Mouse (Mus musculus): ENCODE results near the gene Jdp2. TPM values are rescaled to one million over a fixed set of nuclear protein-coding genes. Genes with fewer than 3 reads are reported as not detected.

Gene Jdp2
- polyA plus RNA-seq, 1 experiment from 2014 or later = 0.89 TPM

DNA sequence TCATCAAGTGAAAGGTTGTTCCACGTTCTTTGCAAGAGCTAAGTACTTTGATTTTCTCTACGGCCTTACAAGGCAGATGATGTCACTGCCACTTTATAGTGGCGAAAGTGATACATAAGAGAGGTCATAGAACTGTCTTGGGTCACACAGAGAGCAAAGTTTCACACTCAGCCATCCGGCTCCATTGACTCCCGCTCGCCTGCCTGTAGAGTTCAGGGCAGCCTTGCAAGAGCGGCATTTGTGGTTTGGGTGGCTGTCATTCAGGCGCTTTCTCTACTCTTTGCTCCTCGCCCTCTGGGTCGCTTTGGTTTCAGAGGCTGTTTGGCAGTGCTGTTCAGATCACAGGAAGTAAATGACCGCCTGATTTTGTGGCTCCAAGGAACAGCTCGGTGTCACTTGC lies 4.0 kb downstream of the Jdp2 start:
- ATAC-seq (ENCODE audit: insufficient read depth, low FRiP score, low read depth) = no peak
- H3K9ac ChIP-seq = no peak overlapping the region
- no peak overlapping the region for H3K4me2 ChIP-seq
- H3K9me3 ChIP-seq = no peaks in the 10 kb centered on the region
- no peak overlapping the region for H3K27ac ChIP-seq
- H3K4me3 ChIP-seq (replicated peaks) = no peak overlapping the region
- no peaks in the 10 kb centered on the region for H3K27me3 ChIP-seq (replicated peaks)
- WGBS = 74% methylated on average over 12 of the region's 12 CpGs
- peaks cover 38% of the 10 kb centered on the region for H3K4me1 ChIP-seq
- H3K36me3 ChIP-seq = no peaks in the 10 kb centered on the region

DNA sequence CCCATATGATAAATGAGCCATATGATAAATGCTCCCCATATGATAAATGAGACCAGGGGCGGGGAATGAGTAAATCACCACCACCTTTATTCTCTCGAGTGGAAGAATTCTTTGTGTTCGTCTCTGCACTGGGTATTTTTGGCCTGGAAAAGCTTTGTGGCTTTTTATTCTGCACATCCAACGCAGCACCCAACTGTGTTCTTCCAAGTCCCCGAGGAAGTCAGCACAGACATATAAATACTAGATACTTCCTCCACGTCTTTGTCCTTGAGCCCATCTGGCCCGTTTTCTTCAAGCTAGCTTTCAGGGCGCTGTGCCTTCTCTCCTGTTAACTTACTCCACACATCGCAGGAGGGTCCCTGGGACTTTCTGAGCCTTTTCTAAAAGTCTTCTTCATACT lies 4.9 kb downstream of the Jdp2 start:
- H3K4me3 ChIP-seq (replicated peaks) = no peak overlapping the region
- no peaks in the 10 kb centered on the region for H3K9me3 ChIP-seq
- no peaks in the 10 kb centered on the region for H3K36me3 ChIP-seq
- ATAC-seq (ENCODE audit: insufficient read depth, low FRiP score, low read depth) = no peak
- H3K27ac ChIP-seq = no peak overlapping the region
- 58% methylated on average over 9 of the region's 9 CpGs for WGBS
- H3K4me2 ChIP-seq = no peak overlapping the region
- H3K9ac ChIP-seq = no peak overlapping the region
- H3K27me3 ChIP-seq (replicated peaks) = no peaks in the 10 kb centered on the region
- peaks cover 31% of the 10 kb centered on the region for H3K4me1 ChIP-seq

DNA sequence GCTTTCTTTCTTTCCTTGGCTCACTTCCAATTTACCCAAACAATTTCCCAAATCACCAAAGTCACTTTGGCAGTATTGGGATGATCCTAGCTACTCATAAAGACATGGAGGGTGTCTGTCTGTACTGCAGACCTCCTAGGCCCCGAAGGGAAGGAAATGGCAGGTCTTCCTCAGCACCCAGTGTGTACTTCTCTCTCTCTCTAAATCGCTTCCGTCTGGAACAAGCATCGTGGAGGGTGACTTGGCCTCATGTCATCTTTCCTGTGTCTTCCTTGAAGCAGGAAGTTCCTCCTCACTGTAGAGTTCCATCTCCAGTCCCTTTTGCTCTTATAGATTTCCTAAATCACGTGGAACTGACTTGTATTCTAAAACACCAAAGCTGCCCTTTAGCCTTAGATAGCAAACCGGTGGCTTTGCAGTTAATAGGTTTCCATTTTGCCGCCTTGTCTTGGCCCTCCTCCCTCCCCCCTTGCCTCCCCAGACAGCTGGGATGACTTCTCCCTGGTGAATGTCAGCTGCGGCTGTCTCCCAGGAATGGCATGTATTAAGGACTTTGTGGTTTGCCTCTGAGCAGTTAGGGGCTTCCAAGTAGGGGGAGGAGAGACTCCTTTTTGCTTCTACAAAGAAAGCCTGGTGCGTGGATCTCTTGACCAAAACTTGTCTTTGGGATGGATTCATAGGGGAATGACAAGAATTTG lies 5.6 kb downstream of the Jdp2 start:
- WGBS = 34% methylated on average over 9 of the region's 9 CpGs
- peak; percentile 48; the same call in 1 of the 2 replicates for ATAC-seq (ENCODE audit: insufficient read depth, low FRiP score, low read depth)
- H3K36me3 ChIP-seq = no peaks in the 10 kb centered on the region
- H3K4me1 ChIP-seq = peaks cover 31% of the 10 kb centered on the region
- H3K4me2 ChIP-seq = no peak overlapping the region
- H3K9me3 ChIP-seq = no peaks in the 10 kb centered on the region
- no peak overlapping the region for H3K9ac ChIP-seq
- H3K4me3 ChIP-seq (replicated peaks) = no peak overlapping the region
- H3K27ac ChIP-seq = peak overlapping the region; percentile 55
- H3K27me3 ChIP-seq (replicated peaks) = no peaks in the 10 kb centered on the region

DNA sequence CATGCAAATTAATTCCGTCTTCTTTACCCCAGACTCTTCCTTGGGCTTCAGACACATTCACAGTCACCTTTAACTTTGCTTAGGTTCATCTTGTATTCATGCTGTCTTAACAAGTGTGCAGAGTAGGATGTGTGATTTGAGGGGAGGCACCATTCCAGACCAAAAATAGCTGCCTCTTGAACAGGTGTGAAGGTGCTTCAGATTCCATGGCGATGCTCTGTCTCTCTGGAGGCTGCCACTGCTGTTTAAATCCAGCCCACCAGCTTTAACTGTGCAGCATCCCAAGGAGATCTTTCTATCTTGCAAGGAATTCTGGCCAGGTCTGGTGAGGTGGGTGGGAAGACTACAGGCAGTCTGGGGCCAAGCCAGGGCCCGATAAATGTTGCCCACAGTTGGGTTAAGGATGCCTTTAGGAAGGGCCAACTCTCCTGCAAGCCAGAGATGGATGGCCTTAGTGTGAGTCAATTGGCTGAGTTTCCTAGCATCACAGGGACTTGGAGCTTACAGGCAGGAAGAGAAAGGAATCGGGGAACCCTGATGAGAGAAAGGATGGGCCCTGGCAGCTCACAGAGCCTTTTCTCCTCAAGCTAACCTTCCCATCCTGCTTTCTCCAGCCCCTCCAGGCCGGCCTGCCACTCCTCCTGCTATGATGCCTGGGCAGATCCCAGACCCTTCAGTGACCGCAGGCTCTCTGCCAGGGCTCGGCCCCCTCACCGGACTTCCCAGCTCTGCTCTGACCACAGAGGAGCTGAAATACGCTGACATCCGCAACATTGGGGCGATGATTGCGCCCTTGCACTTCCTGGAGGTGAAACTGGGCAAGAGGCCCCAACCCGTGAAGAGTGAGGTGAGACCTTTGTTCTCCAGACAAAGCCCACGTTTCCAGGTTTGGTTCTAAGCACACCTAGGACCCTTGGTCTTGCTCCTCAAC lies 9.0 kb downstream of the Jdp2 start:
- H3K27me3 ChIP-seq (replicated peaks) = no peaks in the 10 kb centered on the region
- no peak for ATAC-seq (ENCODE audit: insufficient read depth, low FRiP score, low read depth)
- no peak overlapping the region for H3K4me2 ChIP-seq
- H3K36me3 ChIP-seq = peaks cover 6% of the 10 kb centered on the region; the same call in 1 of the 2 replicates
- no peak overlapping the region for H3K4me3 ChIP-seq (replicated peaks)
- no peak overlapping the region for H3K9ac ChIP-seq
- no peaks in the 10 kb centered on the region for H3K9me3 ChIP-seq
- H3K27ac ChIP-seq = no peak overlapping the region
- peaks cover 11% of the 10 kb centered on the region; the same call in 1 of the 2 replicates for H3K4me1 ChIP-seq
- 77% methylated on average over 14 of the region's 14 CpGs for WGBS

DNA sequence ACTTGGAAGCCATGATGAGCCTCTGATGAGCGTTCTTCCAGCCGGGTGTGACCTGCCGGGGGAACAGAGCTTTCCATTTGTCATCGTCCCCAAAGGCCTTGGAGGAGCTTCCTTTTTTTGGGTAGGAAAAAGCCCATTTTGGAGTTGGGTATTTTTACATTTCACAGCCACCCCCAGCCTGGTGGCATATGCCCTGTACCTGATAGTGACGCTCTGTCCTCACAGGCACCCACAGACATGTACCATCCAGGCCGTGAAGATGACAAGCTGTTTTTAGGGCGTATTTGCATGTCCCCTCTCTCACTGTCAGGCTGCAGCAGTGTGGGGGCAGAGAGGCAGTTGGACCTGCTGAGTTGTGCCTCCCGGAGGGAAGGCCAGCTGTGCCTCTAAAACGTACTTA lies 11.3 kb downstream of the Jdp2 start:
- Histone ChIP-seq H3K4me3 (replicated peaks) (no peak overlapping the region), H3K9ac (no peak overlapping the region), H3K27me3 (replicated peaks) (no peaks in the 10 kb centered on the region), H3K36me3 (peaks cover 6% of the 10 kb centered on the region; the same call in 1 of the 2 replicates), H3K9me3 (no peaks in the 10 kb centered on the region), H3K4me1 (0 out of 2 replicates have a peak, but pooled peaks cover 6% of the 10 kb centered on the region), H3K4me2 (no peak overlapping the region), H3K27ac (no peak overlapping the region)
- ATAC-seq (ENCODE audit: insufficient read depth, low FRiP score, low read depth) = no peak
- 82% methylated on average over 9 of the region's 9 CpGs for WGBS

DNA sequence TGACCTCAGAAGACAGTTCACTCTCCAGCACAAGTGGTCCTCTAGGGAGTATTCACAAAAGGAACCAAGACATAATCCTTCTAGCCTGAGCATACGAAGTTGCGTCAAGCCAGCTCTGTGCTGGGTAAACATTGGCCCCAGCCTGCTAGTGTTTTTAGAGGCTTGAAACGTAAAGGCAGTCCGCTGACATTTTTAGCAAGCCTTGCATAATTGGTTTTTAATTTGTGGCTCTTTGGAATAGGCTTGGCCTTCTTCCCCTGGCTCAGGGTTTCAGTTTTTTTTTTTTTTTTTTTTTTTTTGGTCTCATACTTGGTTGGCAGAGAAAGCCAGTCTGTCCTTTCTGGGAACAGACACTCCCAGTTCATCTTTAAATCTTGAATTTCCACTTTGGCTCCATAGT lies 15.3 kb downstream of the Jdp2 start:
- Histone ChIP-seq H3K4me2 (no peak overlapping the region), H3K9me3 (no peaks in the 10 kb centered on the region), H3K4me3 (replicated peaks) (no peak overlapping the region), H3K27ac (no peak overlapping the region), H3K4me1 (0 out of 2 replicates have a peak, but pooled peaks cover 6% of the 10 kb centered on the region), H3K36me3 (peaks cover 6% of the 10 kb centered on the region; the same call in 1 of the 2 replicates), H3K9ac (no peak overlapping the region), H3K27me3 (replicated peaks) (no peaks in the 10 kb centered on the region)
- ATAC-seq (ENCODE audit: insufficient read depth, low FRiP score, low read depth) = no peak
- 51% methylated on average over 4 of the region's 4 CpGs for WGBS

DNA sequence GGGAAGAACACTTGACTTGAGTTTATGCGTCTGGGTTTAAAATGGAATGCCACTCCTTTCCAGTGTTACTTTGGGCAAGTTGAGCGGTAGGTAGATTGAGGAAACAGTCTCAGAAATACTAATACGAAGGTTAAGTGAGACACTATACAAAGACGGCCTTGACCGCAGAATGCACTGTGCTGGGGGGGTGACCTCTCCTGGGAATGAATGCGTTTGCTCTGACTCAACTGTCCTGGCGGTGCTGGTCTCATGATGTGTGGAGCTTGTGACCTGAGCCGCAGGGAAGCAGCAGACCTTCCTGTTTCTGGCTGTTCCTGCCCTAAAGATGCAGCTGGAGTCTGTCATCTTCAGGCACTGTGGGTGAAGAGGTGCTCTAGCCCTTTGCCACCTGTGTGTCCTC lies 16.7 kb downstream of the Jdp2 start:
- Histone ChIP-seq H3K36me3 (peaks cover 2% of the 10 kb centered on the region; the same call in 1 of the 2 replicates), H3K9ac (no peak overlapping the region), H3K4me2 (no peak overlapping the region), H3K4me1 (0 out of 2 replicates have a peak, but pooled peaks cover 6% of the 10 kb centered on the region), H3K4me3 (replicated peaks) (no peak overlapping the region), H3K27me3 (replicated peaks) (no peaks in the 10 kb centered on the region), H3K27ac (no peak overlapping the region), H3K9me3 (no peaks in the 10 kb centered on the region)
- 71% methylated on average over 8 of the region's 8 CpGs for WGBS
- ATAC-seq (ENCODE audit: insufficient read depth, low FRiP score, low read depth) = no peak

DNA sequence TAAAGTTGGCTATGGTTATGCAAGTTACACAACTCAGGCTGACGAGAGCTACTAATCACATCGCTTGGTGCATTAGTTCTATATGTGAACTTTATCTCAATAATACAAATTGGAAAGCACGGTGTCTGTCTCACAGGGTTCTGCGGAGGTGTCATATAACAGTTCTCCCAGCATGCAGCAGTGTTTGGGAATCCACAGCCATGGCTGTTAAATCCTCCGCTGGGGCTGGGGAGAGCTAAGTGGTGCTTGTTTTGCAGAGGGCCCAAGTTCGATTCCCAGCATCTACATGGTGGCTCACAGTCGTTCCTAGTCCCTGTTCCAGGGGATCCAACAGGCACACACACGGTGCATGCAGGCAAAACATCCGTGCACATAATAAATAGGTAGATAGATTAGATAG lies 19.1 kb downstream of the Jdp2 start:
- Histone ChIP-seq H3K36me3 (no peaks in the 10 kb centered on the region), H3K4me3 (replicated peaks) (no peak overlapping the region), H3K9ac (no peak overlapping the region), H3K27ac (no peak overlapping the region), H3K4me1 (0 out of 2 replicates have a peak, but pooled peaks cover 7% of the 10 kb centered on the region), H3K9me3 (no peaks in the 10 kb centered on the region), H3K27me3 (replicated peaks) (no peaks in the 10 kb centered on the region), H3K4me2 (no peak overlapping the region)
- 77% methylated on average over 9 of the region's 9 CpGs for WGBS
- no peak for ATAC-seq (ENCODE audit: insufficient read depth, low FRiP score, low read depth)

DNA sequence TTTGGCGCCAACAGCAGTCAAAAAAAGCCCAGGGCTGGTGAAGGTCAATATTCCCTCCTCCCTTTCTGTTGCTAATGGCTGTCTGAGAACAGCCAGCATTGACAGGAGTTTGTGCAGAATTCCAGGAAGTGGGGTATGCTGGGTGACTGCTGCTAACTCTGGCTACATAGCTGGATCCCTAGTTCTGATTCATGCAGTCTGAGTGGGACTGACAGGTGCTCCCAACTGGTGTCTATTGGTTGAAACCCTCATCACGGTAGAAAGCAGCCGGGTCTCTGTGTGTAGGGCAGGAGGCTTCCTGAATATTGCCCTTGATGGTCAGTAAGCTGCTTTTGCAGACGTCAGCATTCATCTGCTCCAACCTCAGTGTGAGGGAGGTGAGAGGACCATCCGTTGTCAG lies 19.6 kb downstream of the Jdp2 start:
- ATAC-seq (ENCODE audit: insufficient read depth, low FRiP score, low read depth) = no peak
- Histone ChIP-seq H3K4me1 (peaks cover 10% of the 10 kb centered on the region; the same call in 1 of the 2 replicates), H3K9me3 (no peaks in the 10 kb centered on the region), H3K27ac (no peak overlapping the region), H3K9ac (no peak overlapping the region), H3K36me3 (no peaks in the 10 kb centered on the region; the same call in 1 of the 2 replicates), H3K4me3 (replicated peaks) (no peak overlapping the region), H3K4me2 (no peak overlapping the region), H3K27me3 (replicated peaks) (no peaks in the 10 kb centered on the region)
- whole genome bisulfite sequencing = 69% methylated on average over 5 of the region's 5 CpGs

DNA sequence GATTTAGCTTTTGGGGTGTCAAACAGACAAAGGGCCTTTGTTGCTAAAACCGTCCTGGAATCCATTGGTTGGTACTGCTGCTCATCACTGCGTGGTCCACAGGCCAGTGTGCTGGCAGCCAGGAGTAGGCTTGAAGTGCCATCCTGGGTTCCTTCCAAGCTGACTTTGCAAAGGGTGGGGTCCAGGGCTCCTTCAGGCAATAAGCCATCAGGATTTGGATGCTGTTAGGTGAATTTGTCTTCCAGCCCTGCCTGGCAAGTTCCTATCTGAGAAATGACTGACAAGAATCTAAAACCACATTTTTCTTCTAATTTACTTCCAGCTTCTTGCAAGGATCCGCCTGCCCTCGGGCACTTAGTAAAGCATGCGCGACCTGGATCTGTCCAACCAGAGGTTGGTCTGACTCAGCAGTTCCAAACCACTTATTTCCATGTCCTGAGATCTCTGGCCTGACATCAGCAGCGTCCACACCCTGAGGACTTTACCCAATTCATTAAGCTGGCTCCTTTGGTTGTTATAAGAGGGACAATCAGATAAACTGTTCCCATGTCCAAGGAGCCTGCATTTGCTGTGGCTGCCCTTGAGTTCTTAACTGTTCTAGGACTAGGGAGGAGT lies 20.6 kb downstream of the Jdp2 start:
- no peaks in the 10 kb centered on the region; the same call in 1 of the 2 replicates for H3K36me3 ChIP-seq
- H3K9ac ChIP-seq = no peak overlapping the region
- no peak overlapping the region for H3K4me3 ChIP-seq (replicated peaks)
- no peak overlapping the region for H3K4me2 ChIP-seq
- no peaks in the 10 kb centered on the region for H3K27me3 ChIP-seq (replicated peaks)
- H3K9me3 ChIP-seq = no peaks in the 10 kb centered on the region
- 71% methylated on average over 7 of the region's 7 CpGs for WGBS
- H3K27ac ChIP-seq = no peak overlapping the region
- no peak for ATAC-seq (ENCODE audit: insufficient read depth, low FRiP score, low read depth)
- peaks cover 16% of the 10 kb centered on the region; the same call in 1 of the 2 replicates for H3K4me1 ChIP-seq

DNA sequence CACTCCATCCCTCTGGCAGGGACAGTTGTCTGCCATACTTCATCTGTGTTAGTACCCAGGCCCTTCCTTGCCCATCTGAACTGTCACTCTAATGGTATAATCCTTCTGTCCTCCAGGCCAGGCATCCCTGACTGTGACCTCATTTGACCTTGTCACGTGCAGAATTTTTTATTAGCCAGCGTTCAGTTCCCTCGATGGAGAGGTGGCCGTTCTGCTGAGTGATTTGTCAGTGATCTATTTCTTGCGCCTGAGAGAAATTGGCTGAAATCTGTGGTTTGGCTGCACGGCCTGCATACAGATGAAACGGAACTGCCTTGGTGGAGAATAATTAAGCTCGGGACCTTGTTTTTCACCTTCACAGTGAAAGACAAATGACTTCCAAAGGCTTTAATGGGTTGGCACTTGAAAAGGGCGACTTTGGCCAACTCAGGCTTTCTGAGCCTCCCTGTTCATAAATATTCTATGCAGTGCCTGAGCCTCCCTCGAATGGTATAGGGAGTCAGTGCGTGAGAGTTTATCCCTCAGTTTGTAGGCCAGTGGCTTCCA lies 21.1 kb downstream of the Jdp2 start:
- H3K27me3 ChIP-seq (replicated peaks) = no peaks in the 10 kb centered on the region
- no peak overlapping the region for H3K27ac ChIP-seq
- H3K4me3 ChIP-seq (replicated peaks) = no peak overlapping the region
- H3K4me1 ChIP-seq = peaks cover 19% of the 10 kb centered on the region; the same call in 1 of the 2 replicates
- ATAC-seq (ENCODE audit: insufficient read depth, low FRiP score, low read depth) = no peak
- H3K36me3 ChIP-seq = no peaks in the 10 kb centered on the region; the same call in 1 of the 2 replicates
- no peak overlapping the region for H3K4me2 ChIP-seq
- 55% methylated on average over 11 of the region's 11 CpGs for WGBS
- no peaks in the 10 kb centered on the region for H3K9me3 ChIP-seq
- no peak overlapping the region for H3K9ac ChIP-seq
